Mouse (Mus musculus): ENCODE data around the gene Tbc1d8. TPM values are rescaled to one million over a fixed set of nuclear protein-coding genes. Genes with fewer than 3 reads are reported as not detected.

Tbc1d8 gene
- total RNA-seq, 2 experiments from 2014 or later, result 10.6 to 14.3 TPM

GRCm38 (mm10) chr1:39376121-39376520, 102.4 kb downstream of the Tbc1d8 start:
- Histone ChIP-seq H3K4me3 (no peak overlapping the region), H3K27ac (no peak overlapping the region)
- no peak for DNase-seq (ENCODE audit: low spot score in 2 of 2)
- TF ChIP-seq CTCF (conservative IDR thresholded peaks at IDR 0.05), result no peak

GRCm38 (mm10) chr1:39374231-39374809, 104.2 kb downstream of the Tbc1d8 start:
- no peak for DNase-seq (ENCODE audit: low spot score in 2 of 2)
- TF ChIP-seq CTCF (conservative IDR thresholded peaks at IDR 0.05), result no peak
- Histone ChIP-seq H3K4me3 (no peak overlapping the region), H3K27ac (peak overlapping the region; percentile 33; the same call in 1 of the 2 replicates)

GRCm38 (mm10) chr1:39373378-39373777, 105.2 kb downstream of the Tbc1d8 start:
- no peak for TF ChIP-seq CTCF (conservative IDR thresholded peaks at IDR 0.05)
- H3K4me3 ChIP-seq, result no peak overlapping the region
- DNase-seq (ENCODE audit: low spot score in 2 of 2), result no peak

GRCm38 (mm10) chr1:39372220-39372843, 106.2 kb downstream of the Tbc1d8 start:
- no peak for TF ChIP-seq CTCF (conservative IDR thresholded peaks at IDR 0.05)
- no peak for DNase-seq (ENCODE audit: low spot score in 2 of 2)
- no peak overlapping the region for H3K4me3 ChIP-seq
- no peak overlapping the region for H3K27ac ChIP-seq

More at GRCm38 (mm10) chr1:39373378-39373777, 105.2 kb downstream of the Tbc1d8 start:
- H3K27ac ChIP-seq, result no peak overlapping the region; the same call in 1 of the 2 replicates

GRCm38 (mm10) chr1:39370431-39370830, 108.1 kb downstream of the Tbc1d8 start:
- DNase-seq (ENCODE audit: low spot score in 2 of 2), result no peak
- H3K27ac ChIP-seq, result no peak overlapping the region
- no peak for TF ChIP-seq CTCF (conservative IDR thresholded peaks at IDR 0.05)
- no peak overlapping the region for H3K4me3 ChIP-seq

- no peak for DNase-seq (ENCODE audit: low spot score in 2 of 2)
- H3K27ac ChIP-seq, result peak overlapping the region; percentile 97
- TF ChIP-seq CTCF (conservative IDR thresholded peaks at IDR 0.05), result no peak
- peak overlapping the region; percentile 89 for H3K4me3 ChIP-seq
These were observed 110.2 kb downstream of the Tbc1d8 start for GRCm38 (mm10) chr1:39368267-39368841.

GRCm38 (mm10) chr1:39367601-39368266, 110.8 kb downstream of the Tbc1d8 start, which contains the start of gene Rpl31:
TSS of gene Rpl31 (plus strand) at chr1:39367842.
- peak within 1 kb of the TSS; percentile 89 for H3K4me3 ChIP-seq
- no peak for TF ChIP-seq CTCF (conservative IDR thresholded peaks at IDR 0.05)
- DNase-seq (ENCODE audit: low spot score in 2 of 2), result peak; percentile 98 to 99
- H3K27ac ChIP-seq, result peak within 1 kb of the TSS; percentile 97

GRCm38 (mm10) chr1:39367045-39367444, 111.5 kb downstream of the Tbc1d8 start:
- Histone ChIP-seq H3K27ac (peak overlapping the region; percentile 94), H3K4me3 (peak overlapping the region; percentile 89)
- TF ChIP-seq CTCF (conservative IDR thresholded peaks at IDR 0.05), result no peak
- no peak for DNase-seq (ENCODE audit: low spot score in 2 of 2)

- no peak for DNase-seq (ENCODE audit: low spot score in 2 of 2)
- H3K4me3 ChIP-seq, result no peak overlapping the region
- TF ChIP-seq CTCF (conservative IDR thresholded peaks at IDR 0.05), result no peak
- no peak overlapping the region for H3K27ac ChIP-seq
These were observed 113.0 kb downstream of the Tbc1d8 start for GRCm38 (mm10) chr1:39365562-39365961.

GRCm38 (mm10) chr1:39362515-39362893, 116.1 kb downstream of the Tbc1d8 start:
- no peak for DNase-seq (ENCODE audit: low spot score in 2 of 2)
- TF ChIP-seq CTCF (conservative IDR thresholded peaks at IDR 0.05), result no peak
- H3K4me3 ChIP-seq, result no peak overlapping the region
- H3K27ac ChIP-seq, result no peak overlapping the region

GRCm38 (mm10) chr1:39361754-39362514, 116.6 kb downstream of the Tbc1d8 start:
- no peak for DNase-seq (ENCODE audit: low spot score in 2 of 2)
- Histone ChIP-seq H3K27ac (no peak overlapping the region), H3K4me3 (no peak overlapping the region)
- peak; percentile 31 for TF ChIP-seq CTCF (conservative IDR thresholded peaks at IDR 0.05)

GRCm38 (mm10) chr1:39349427-39349826, 129.1 kb downstream of the Tbc1d8 start:
- TF ChIP-seq CTCF (conservative IDR thresholded peaks at IDR 0.05), result no peak
- Histone ChIP-seq H3K4me3 (no peak overlapping the region), H3K27ac (peak overlapping the region; percentile 43)
- no peak for DNase-seq (ENCODE audit: low spot score in 2 of 2)
